Mouse (Mus musculus): ENCODE measurements around the gene Raver1.

- TF ChIP-seq CTCF (IDR thresholded peaks at IDR 0.05; ENCODE audit: insufficient read depth, low read depth, low read length) = no peak
- no peak for TF ChIP-seq POLR2A (IDR thresholded peaks at IDR 0.05; ENCODE audit: insufficient read depth, low read depth, low read length)
Observed at GRCm38 (mm10) chr9:21039779-21040178, 52.0 kb downstream of the Raver1 start.
